Mouse (Mus musculus) limb, embryonic 12.5 days (tissue): Measurements from ENCODE around the gene Nhlrc1. TPM values are rescaled to one million over a fixed set of nuclear protein-coding genes. Genes with fewer than 3 reads are reported as not detected.
A peak's percentile ranks its signal among the peaks of the same experiment; 100 is the strongest.

ENCODE experiments used
- ATAC-seq: fragments of 200-750 bp; cut with Nextera tagmentation; 2 replicates; pipeline ENCODE4 v1.8.0; 2017; ENCODE audit warnings: low read depth, moderate TSS enrichment; ENCODE audit not compliant: insufficient number of reproducible peaks, insufficient read depth, low FRiP score, low TSS enrichment
- H3K27ac ChIP-seq: fragments of 300-500 bp; sonication (generic); 2 replicates; pipeline ENCODE4 v1.5.1; 2016; ENCODE audit warnings: mild to moderate bottlenecking, moderate library complexity
- H3K27me3 ChIP-seq: fragments of 300-500 bp; sonication (generic); 2 replicates; pipeline ENCODE4 v1.6.1; 2016; ENCODE audit warnings: mild to moderate bottlenecking, moderate library complexity
- H3K36me3 ChIP-seq: fragments of 300-500 bp; sonication (generic); 2 replicates; pipeline ENCODE4 v1.6.1; 2016; ENCODE audit warnings: mild to moderate bottlenecking, moderate library complexity
- H3K4me1 ChIP-seq: fragments of 300-500 bp; sonication (generic); replicated peaks from 2 replicates; pipeline ENCODE4 v1.6.1; 2016
- H3K4me2 ChIP-seq: fragments of 300-500 bp; sonication (generic); 2 replicates; pipeline ENCODE4 v1.6.1; 2016; ENCODE audit warnings: mild to moderate bottlenecking, moderate library complexity
- H3K4me3 ChIP-seq: fragments of 300-500 bp; sonication (generic); replicated peaks from 2 replicates; pipeline ENCODE4 v1.5.1; 2016; ENCODE audit warnings: mild to moderate bottlenecking
- H3K9ac ChIP-seq: fragments of 300-500 bp; sonication (generic); replicated peaks from 2 replicates; pipeline ENCODE4 v1.6.1; 2016; ENCODE audit warnings: mild to moderate bottlenecking, moderate library complexity
- H3K9me3 ChIP-seq: fragments of 300-500 bp; sonication (generic); 2 replicates; pipeline ENCODE4 v1.6.1; 2016; ENCODE audit warnings: mild to moderate bottlenecking, moderate library complexity
- WGBS: fragments of 180-500 bp; shearing (Covaris S2); methylation state at CpG from one replicate; pipeline ENCODE4 v1.1.7; 2016; 5-methylcytosine and 5-hydroxymethylcytosine counted together
- polyA plus RNA-seq: library from polyadenylated mRNA; unstranded; fragments of >200 nt; fragmentation: Nextera tagmentation; extraction: Ambion mirVana; gene quantifications from 2 replicates; pipeline ENCODE4 v1.2.1, GENCODE M21; 2016

The Nhlrc1 gene
- polyA plus RNA-seq: 4.1 and 4.3 TPM in 2 replicates

DNA sequence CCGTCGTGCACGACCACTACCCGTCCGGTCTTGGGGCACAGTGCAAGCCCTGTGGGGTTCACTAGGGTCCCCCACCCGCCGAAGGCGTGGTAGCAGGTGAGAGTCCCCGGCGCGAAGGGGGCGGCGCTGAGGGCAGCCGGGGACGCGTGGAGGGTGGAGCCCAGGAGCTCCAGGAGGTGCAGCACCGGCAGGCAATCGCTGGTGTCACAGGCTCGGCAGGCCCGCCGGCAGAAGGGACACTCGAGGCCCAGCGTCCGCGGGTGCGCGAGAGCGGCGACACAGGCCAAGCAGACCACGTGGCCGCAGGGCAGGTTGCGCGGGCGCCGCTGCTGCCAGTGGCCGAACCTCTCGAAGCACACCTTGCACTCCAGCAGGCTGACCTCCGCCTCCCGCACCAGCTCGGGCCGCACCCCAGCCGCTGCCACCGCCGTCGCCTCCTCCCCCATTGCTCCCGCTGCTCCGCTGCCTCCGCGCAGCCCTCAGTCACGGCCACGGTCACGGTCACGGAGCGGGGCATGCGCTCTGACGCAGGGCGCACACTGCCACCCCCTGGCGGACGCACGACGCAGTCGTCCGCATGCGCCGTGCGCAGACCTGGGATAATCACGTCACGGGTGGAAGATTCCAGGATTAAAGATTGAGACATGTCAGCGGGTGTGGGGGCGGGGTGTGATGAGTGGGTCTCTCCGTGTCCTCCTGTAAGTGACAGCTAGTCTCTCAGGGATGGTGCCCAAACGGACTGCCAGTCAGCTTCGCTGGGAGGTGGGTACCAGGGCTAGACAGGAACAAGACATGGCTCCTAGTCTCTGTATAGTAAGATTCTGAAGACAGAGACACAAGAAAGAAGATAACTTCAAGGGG lies at the start of gene Nhlrc1:
Gene Nhlrc1, minus strand, starts transcription at position 517 of the 861 bp plus-strand sequence.
- WGBS: 5% methylated on average over 73 of the region's 73 CpGs
- Histone ChIP-seq H3K27me3 (peaks cover 34% of the 10 kb centered on the region), H3K4me2 (peak within 1 kb of the TSS; percentile 98), H3K36me3 (no peaks in the 10 kb centered on the region), H3K4me1 (peaks cover 10% of the 10 kb centered on the region), H3K27ac (no peak within 1 kb of the TSS), H3K4me3 (peak within 1 kb of the TSS; percentile 59), H3K9me3 (peaks cover 43% of the 10 kb centered on the region), H3K9ac (peak within 1 kb of the TSS; percentile 59)
- peak; percentile 75 for ATAC-seq

GRCm38 (mm10) chr13:47063985-47064760 lies 49.5 kb upstream of the Nhlrc1 start:
- Histone ChIP-seq H3K9me3 (no peaks in the 10 kb centered on the region), H3K9ac (no peak overlapping the region), H3K4me2 (no peak overlapping the region), H3K27me3 (no peaks in the 10 kb centered on the region), H3K36me3 (peaks cover 62% of the 10 kb centered on the region), H3K4me1 (peaks cover 7% of the 10 kb centered on the region), H3K27ac (no peak overlapping the region), H3K4me3 (no peak overlapping the region)
- WGBS: 82% methylated on average over 15 of the region's 15 CpGs
- ATAC-seq: no peak

DNA sequence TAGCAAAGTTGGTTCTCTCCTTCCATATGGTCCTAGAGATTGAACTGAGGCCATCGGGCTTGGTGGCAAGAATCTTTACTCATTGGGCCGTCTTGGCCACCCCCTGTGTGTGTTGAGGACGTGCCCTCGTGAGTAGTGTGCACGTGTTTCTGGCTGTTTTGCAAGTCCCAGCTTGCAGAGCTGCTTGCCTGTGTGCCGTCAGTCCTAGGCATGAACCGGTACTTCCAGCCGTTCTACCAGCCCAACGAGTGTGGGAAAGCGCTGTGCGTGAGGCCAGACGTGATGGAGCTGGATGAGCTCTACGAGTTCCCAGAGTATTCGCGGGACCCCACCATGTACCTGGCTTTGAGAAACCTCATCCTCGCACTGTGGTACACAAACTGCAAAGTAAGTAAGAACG lies 48.1 kb upstream of the Nhlrc1 start:
- H3K4me2 ChIP-seq: no peak overlapping the region
- ATAC-seq: no peak
- H3K36me3 ChIP-seq: peaks cover 61% of the 10 kb centered on the region
- no peaks in the 10 kb centered on the region for H3K27me3 ChIP-seq
- no peak overlapping the region for H3K4me3 ChIP-seq
- H3K27ac ChIP-seq: no peak overlapping the region
- peaks cover 7% of the 10 kb centered on the region for H3K4me1 ChIP-seq
- no peak overlapping the region for H3K9ac ChIP-seq
- WGBS: 91% methylated on average over 17 of the region's 17 CpGs
- H3K9me3 ChIP-seq: no peaks in the 10 kb centered on the region

GRCm38 (mm10) chr13:47056781-47057180 lies 42.1 kb upstream of the Nhlrc1 start:
- H3K36me3 ChIP-seq: peaks cover 58% of the 10 kb centered on the region
- no peaks in the 10 kb centered on the region for H3K9me3 ChIP-seq
- no peak overlapping the region for H3K4me2 ChIP-seq
- 96% methylated on average over 5 of the region's 5 CpGs for WGBS
- H3K27me3 ChIP-seq: no peaks in the 10 kb centered on the region
- H3K4me3 ChIP-seq: no peak overlapping the region
- no peaks in the 10 kb centered on the region for H3K4me1 ChIP-seq
- H3K9ac ChIP-seq: no peak overlapping the region
- H3K27ac ChIP-seq: no peak overlapping the region
- ATAC-seq: no peak

GRCm38 (mm10) chr13:47056126-47056525 lies 41.5 kb upstream of the Nhlrc1 start:
- Histone ChIP-seq H3K4me1 (no peaks in the 10 kb centered on the region), H3K27ac (no peak overlapping the region), H3K9ac (no peak overlapping the region), H3K36me3 (peaks cover 60% of the 10 kb centered on the region), H3K4me2 (no peak overlapping the region), H3K9me3 (no peaks in the 10 kb centered on the region), H3K4me3 (no peak overlapping the region), H3K27me3 (no peaks in the 10 kb centered on the region)
- WGBS: 93% methylated on average over 11 of the region's 11 CpGs
- ATAC-seq: no peak

- no peak overlapping the region for H3K27ac ChIP-seq
- H3K9ac ChIP-seq: no peak overlapping the region
- H3K36me3 ChIP-seq: peaks cover 61% of the 10 kb centered on the region
- no peaks in the 10 kb centered on the region for H3K27me3 ChIP-seq
- ATAC-seq: no peak
- no peak overlapping the region for H3K4me2 ChIP-seq
- no peaks in the 10 kb centered on the region for H3K9me3 ChIP-seq
- no peak overlapping the region for H3K4me3 ChIP-seq
- 90% methylated on average over 10 of the region's 10 CpGs for WGBS
- no peaks in the 10 kb centered on the region for H3K4me1 ChIP-seq
Measured at GRCm38 (mm10) chr13:47053971-47054370, 39.3 kb upstream of the Nhlrc1 start.

- H3K36me3 ChIP-seq: peaks cover 48% of the 10 kb centered on the region
- WGBS: 86% methylated on average over 4 of the region's 4 CpGs
- no peaks in the 10 kb centered on the region for H3K27me3 ChIP-seq
Measured at GRCm38 (mm10) chr13:47050009-47050408, 35.4 kb upstream of the Nhlrc1 start.

DNA sequence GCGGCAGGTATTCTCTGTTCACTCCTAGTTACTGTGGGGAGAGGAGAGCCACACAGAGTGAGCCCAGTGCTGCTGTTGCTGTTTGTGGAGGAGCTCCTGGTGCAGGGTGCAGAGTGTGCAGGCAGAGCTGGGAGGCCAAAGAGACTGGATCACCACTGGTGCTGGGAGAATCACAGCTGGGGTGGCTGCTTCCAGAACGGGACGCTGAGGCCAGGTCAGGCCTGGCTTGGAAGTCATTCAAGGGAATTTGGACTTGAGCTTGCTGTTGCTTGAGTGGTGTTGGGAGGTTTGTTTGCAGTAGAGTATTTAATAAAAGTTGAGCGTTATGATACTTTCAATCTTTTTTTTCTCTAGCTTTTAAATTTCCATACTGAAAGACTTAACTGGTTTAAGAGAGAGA lies 33.3 kb upstream of the Nhlrc1 start:
- Histone ChIP-seq H3K9me3 (no peaks in the 10 kb centered on the region), H3K4me3 (no peak overlapping the region), H3K4me1 (peaks cover 8% of the 10 kb centered on the region), H3K9ac (no peak overlapping the region), H3K27me3 (no peaks in the 10 kb centered on the region; the same call in 1 of the 2 replicates), H3K27ac (no peak overlapping the region), H3K4me2 (no peak overlapping the region), H3K36me3 (peaks cover 38% of the 10 kb centered on the region)
- no peak for ATAC-seq
- WGBS: 90% methylated on average over 4 of the region's 4 CpGs

More at GRCm38 (mm10) chr13:47050009-47050408, 35.4 kb upstream of the Nhlrc1 start:
- no peak overlapping the region for H3K4me3 ChIP-seq
- no peak overlapping the region for H3K27ac ChIP-seq
- H3K4me2 ChIP-seq: no peak overlapping the region
- H3K9ac ChIP-seq: no peak overlapping the region
- H3K9me3 ChIP-seq: no peaks in the 10 kb centered on the region
- ATAC-seq: no peak
- H3K4me1 ChIP-seq: no peaks in the 10 kb centered on the region

GRCm38 (mm10) chr13:47044617-47044947 lies 29.9 kb upstream of the Nhlrc1 start, which contains the start of gene Tpmt:
TSS of gene Tpmt (minus strand) at chr13:47044737.
- no peaks in the 10 kb centered on the region; the same call in 1 of the 2 replicates for H3K27me3 ChIP-seq
- peak within 1 kb of the TSS; percentile 75 for H3K27ac ChIP-seq
- peak within 1 kb of the TSS; percentile 99 for H3K4me2 ChIP-seq
- H3K4me1 ChIP-seq: peaks cover 8% of the 10 kb centered on the region
- peak within 1 kb of the TSS; percentile 80 for H3K9ac ChIP-seq
- no peaks in the 10 kb centered on the region for H3K9me3 ChIP-seq
- no peak for ATAC-seq
- peak within 1 kb of the TSS; percentile 83 for H3K4me3 ChIP-seq
- WGBS: 18% methylated on average over 10 of the region's 10 CpGs
- peaks cover 12% of the 10 kb centered on the region for H3K36me3 ChIP-seq

GRCm38 (mm10) chr13:47043833-47044616 lies 29.4 kb upstream of the Nhlrc1 start:
- peak overlapping the region; percentile 75; the same call in 1 of the 2 replicates for H3K27ac ChIP-seq
- peak overlapping the region; percentile 83 for H3K4me3 ChIP-seq
- peaks cover 8% of the 10 kb centered on the region for H3K4me1 ChIP-seq
- H3K9ac ChIP-seq: peak overlapping the region; percentile 80
- peaks cover 7% of the 10 kb centered on the region for H3K36me3 ChIP-seq
- H3K4me2 ChIP-seq: peak overlapping the region; percentile 99
- ATAC-seq: no peak
- no peaks in the 10 kb centered on the region for H3K9me3 ChIP-seq
- H3K27me3 ChIP-seq: no peaks in the 10 kb centered on the region; the same call in 1 of the 2 replicates
- WGBS: 2% methylated on average over 45 of the region's 45 CpGs
